Mouse (Mus musculus): ENCODE measurements around the gene Hand1. TPM values are rescaled to one million over a fixed set of nuclear protein-coding genes. Genes with fewer than 3 reads are reported as not detected.

Gene Hand1
- total and polyA plus RNA-seq, 3 experiments = not detected

DNA sequence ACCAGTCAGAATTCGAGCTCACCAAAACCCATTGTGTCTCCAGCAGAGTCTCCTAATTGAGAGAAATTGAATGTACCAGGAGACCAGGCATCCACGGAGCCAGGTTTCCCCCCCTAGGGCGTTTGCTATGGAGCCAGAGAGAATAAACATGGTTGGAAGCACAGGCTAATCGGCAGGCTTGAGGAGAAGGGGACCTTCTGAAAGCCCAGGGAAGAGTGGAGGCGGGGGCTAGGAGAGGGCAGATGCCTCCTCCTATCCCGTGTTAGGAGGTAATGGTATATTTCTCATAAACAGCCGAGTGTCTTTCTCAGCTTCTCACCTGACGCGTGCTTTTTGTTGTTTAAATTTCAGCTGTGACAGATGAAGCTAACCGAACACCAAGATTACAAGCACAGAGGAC, 8.4 kb upstream of the Hand1 start:
- Histone ChIP-seq H3K27me3 (ENCODE audit: control insufficient read depth in 1 of 2, insufficient read depth in 2 of 2, low read length in 2 of 2) (peaks cover 15 to 36% of the 10 kb centered on the region in 2 experiments), H3K27ac (ENCODE audit: control insufficient read depth, low read depth, low read length) (no peak overlapping the region)
- TF ChIP-seq ZKSCAN1 (IDR thresholded peaks at IDR 0.05; ENCODE audit: low read depth, low read length) (no peak), UBTF (IDR thresholded peaks at IDR 0.05; ENCODE audit: borderline replicate concordance, insufficient read depth, low read depth, low read length) (no peak), MAZ (IDR thresholded peaks at IDR 0.05; ENCODE audit: low read depth, low read length) (no peak), CHD1 (IDR thresholded peaks at IDR 0.05; ENCODE audit: low read depth, low read length) (no peak), POLR2A (IDR thresholded peaks at IDR 0.05; ENCODE audit: control insufficient read depth in 1 of 2, insufficient read depth in 1 of 2, low read depth in 1 of 2, low read length in 2 of 2, poor library complexity in 1 of 2) (no peak), SIN3A (IDR thresholded peaks at IDR 0.05; ENCODE audit: low read length) (no peak), E2F4 (IDR thresholded peaks at IDR 0.05; ENCODE audit: borderline replicate concordance, low read depth, low read length) (no peak), POLR2AphosphoS2 (IDR thresholded peaks at IDR 0.05; ENCODE audit: low read length) (no peak), KAT2A (conservative IDR thresholded peaks at IDR 0.05; ENCODE audit: low read depth, low read length) (no peak), HCFC1 (IDR thresholded peaks at IDR 0.05; ENCODE audit: low read depth, low read length) (no peak)

GRCm38 (mm10) chr11:57837861-57838680, 5.5 kb upstream of the Hand1 start:
- TF ChIP-seq NRF1 (IDR thresholded peaks at IDR 0.05; ENCODE audit: insufficient read depth, low read depth, low read length, poor library complexity, severe bottlenecking) (no peak), ELF1 (IDR thresholded peaks at IDR 0.05; ENCODE audit: low read depth, low read length) (no peak), KAT2A (conservative IDR thresholded peaks at IDR 0.05; ENCODE audit: low read depth, low read length) (no peak), E2F4 (IDR thresholded peaks at IDR 0.05; ENCODE audit: borderline replicate concordance, low read depth, low read length) (no peak), MAFK (IDR thresholded peaks at IDR 0.05; ENCODE audit: borderline replicate concordance, low read depth, low read length) (no peak), HCFC1 (IDR thresholded peaks at IDR 0.05; ENCODE audit: low read depth, low read length) (no peak), USF1 (IDR thresholded peaks at IDR 0.05; ENCODE audit: low read depth, low read length) (no peak), ZNF384 (IDR thresholded peaks at IDR 0.05; ENCODE audit: low read depth, low read length) (no peak), EP300 (IDR thresholded peaks at IDR 0.05; ENCODE audit: low read depth in 1 of 2, low read length in 2 of 2) (no peak), USF2 (IDR thresholded peaks at IDR 0.05; ENCODE audit: borderline replicate concordance in 1 of 2, insufficient read depth in 1 of 2, low read depth in 1 of 2, low read length in 2 of 2) (no peak), GATA1 (IDR thresholded peaks at IDR 0.05; ENCODE audit: low read depth, low read length) (no peak), POLR2AphosphoS2 (IDR thresholded peaks at IDR 0.05; ENCODE audit: low read length) (no peak), MYB (IDR thresholded peaks at IDR 0.05; ENCODE audit: low read depth, low read length) (no peak), SMC3 (IDR thresholded peaks at IDR 0.05; ENCODE audit: low read depth, low read length) (no peak)
- Histone ChIP-seq H3K79me2 (ENCODE audit: control insufficient read depth, insufficient read depth, low read length, poor library complexity) (no peaks in the 10 kb centered on the region), H3K9me3 (replicated peaks; ENCODE audit: insufficient read depth, low read length) (no peaks in the 10 kb centered on the region), H3K4me1 (ENCODE audit: control insufficient read depth in 1 of 2, insufficient read depth in 2 of 2, low read length in 2 of 2) (no peaks in the 10 kb centered on the region), H3K27me3 (ENCODE audit: control insufficient read depth in 1 of 2, insufficient read depth in 2 of 2, low read length in 2 of 2) (peaks cover 15 to 37% of the 10 kb centered on the region in 2 experiments), H3K9ac (ENCODE audit: control insufficient read depth, low read depth, low read length, poor library complexity, severe bottlenecking) (no peak overlapping the region), H3K27ac (ENCODE audit: control insufficient read depth, low read depth, low read length) (no peak overlapping the region), H3K4me3 (ENCODE audit: control insufficient read depth in 1 of 2, insufficient read depth in 1 of 2, low read depth in 2 of 2, low read length in 2 of 2) (no peak overlapping the region), H3K36me3 (ENCODE audit: control insufficient read depth in 1 of 2, insufficient read depth in 2 of 2, low read length in 2 of 2) (no peaks in the 10 kb centered on the region)
- DNase-seq (ENCODE audit: low read depth, low spot score) = no peak

More for the DNA sequence above, 8.4 kb upstream of the Hand1 start:
- Histone ChIP-seq H3K4me1 (ENCODE audit: control insufficient read depth in 1 of 2, insufficient read depth in 2 of 2, low read length in 2 of 2) (no peaks in the 10 kb centered on the region), H3K4me3 (ENCODE audit: control insufficient read depth in 1 of 2, insufficient read depth in 1 of 2, low read depth in 2 of 2, low read length in 2 of 2) (no peak overlapping the region), H3K79me2 (ENCODE audit: control insufficient read depth, insufficient read depth, low read length, poor library complexity) (no peaks in the 10 kb centered on the region), H3K9ac (ENCODE audit: control insufficient read depth, low read depth, low read length, poor library complexity, severe bottlenecking) (no peak overlapping the region), H3K36me3 (ENCODE audit: control insufficient read depth in 1 of 2, insufficient read depth in 2 of 2, low read length in 2 of 2) (no peaks in the 10 kb centered on the region), H3K9me3 (replicated peaks; ENCODE audit: insufficient read depth, low read length) (no peaks in the 10 kb centered on the region)
- no peak for DNase-seq (ENCODE audit: low read depth, low spot score)
